Mouse (Mus musculus): ENCODE data around the gene Olfr486. TPM values are rescaled to one million over a fixed set of nuclear protein-coding genes. Genes with fewer than 3 reads are reported as not detected.

Gene Olfr486
- not detected in 2 replicates for polyA plus RNA-seq (2012; rRNA removed; ENCODE audit: low replicate concordance)

GRCm38 (mm10) chr7:108172642-108173041, at the start of gene Olfr486:
Gene Olfr486 (minus strand): TSS chr7:108172742.

GRCm38 (mm10) chr7:108214536-108214935, 42.0 kb upstream of the Olfr486 start, which contains the start of gene Olfr487:
Gene Olfr487 (minus strand): TSS chr7:108214636.

GRCm38 (mm10) chr7:108159771-108160170, 12.8 kb downstream of the Olfr486 start, which contains the start of gene Olfr485:
Gene Olfr485 (minus strand): TSS chr7:108159871.

GRCm38 (mm10) chr7:108127349-108127748, 45.2 kb downstream of the Olfr486 start, which contains the start of gene Olfr484:
Gene Olfr484 (minus strand): TSS chr7:108127449.

Other genes starting within 250 kb of the Olfr486 start
- gene Olfr473, start 242.3 kb downstream of the Olfr486 start, polyA plus RNA-seq (2012; rRNA removed; ENCODE audit: low replicate concordance) = not detected in 2 replicates
- not detected in 2 replicates for gene Olfr474, start 218.1 kb downstream of the Olfr486 start, polyA plus RNA-seq (2012; rRNA removed; ENCODE audit: low replicate concordance)
- gene Olfr476, start 207.9 kb downstream of the Olfr486 start, polyA plus RNA-seq (2012; rRNA removed; ENCODE audit: low replicate concordance) = not detected in 2 replicates
- gene Olfr477, start 186.0 kb downstream of the Olfr486 start, polyA plus RNA-seq (2012; rRNA removed; ENCODE audit: low replicate concordance) = not detected in 2 replicates
- gene Olfr478, start 138.8 kb downstream of the Olfr486 start, polyA plus RNA-seq (2012; rRNA removed; ENCODE audit: low replicate concordance) = not detected in 2 replicates
- not detected in 2 replicates for gene Olfr479, start 122.0 kb downstream of the Olfr486 start, polyA plus RNA-seq (2012; rRNA removed; ENCODE audit: low replicate concordance)
- gene Olfr480, start 105.4 kb downstream of the Olfr486 start, polyA plus RNA-seq (2012; rRNA removed; ENCODE audit: low replicate concordance) = not detected in 2 replicates
- not detected in 2 replicates for gene Olfr481, start 92.9 kb downstream of the Olfr486 start, polyA plus RNA-seq (2012; rRNA removed; ENCODE audit: low replicate concordance)
- not detected in 2 replicates for gene Olfr482, start 75.2 kb downstream of the Olfr486 start, polyA plus RNA-seq (2012; rRNA removed; ENCODE audit: low replicate concordance)
- gene Olfr483, start 71.9 kb downstream of the Olfr486 start, polyA plus RNA-seq (2012; rRNA removed; ENCODE audit: low replicate concordance) = not detected in 2 replicates
- not detected in 2 replicates for gene Olfr484, start 45.3 kb downstream of the Olfr486 start, polyA plus RNA-seq (2012; rRNA removed; ENCODE audit: low replicate concordance)
- not detected in 2 replicates for gene Olfr485, start 12.9 kb downstream of the Olfr486 start, polyA plus RNA-seq (2012; rRNA removed; ENCODE audit: low replicate concordance)
- not detected in 2 replicates for gene Olfr487, start 41.9 kb upstream of the Olfr486 start, polyA plus RNA-seq (2012; rRNA removed; ENCODE audit: low replicate concordance)
- not detected in 2 replicates for gene Olfr488, start 85.6 kb upstream of the Olfr486 start, polyA plus RNA-seq (2012; rRNA removed; ENCODE audit: low replicate concordance)
- not detected in 2 replicates for gene Olfr490, start 116.2 kb upstream of the Olfr486 start, polyA plus RNA-seq (2012; rRNA removed; ENCODE audit: low replicate concordance)
- not detected in 2 replicates for gene Olfr491, start 140.7 kb upstream of the Olfr486 start, polyA plus RNA-seq (2012; rRNA removed; ENCODE audit: low replicate concordance)
- gene Olfr492, start 150.9 kb upstream of the Olfr486 start, polyA plus RNA-seq (2012; rRNA removed; ENCODE audit: low replicate concordance) = not detected in 2 replicates
- gene Olfr493, start 174.2 kb upstream of the Olfr486 start, polyA plus RNA-seq (2012; rRNA removed; ENCODE audit: low replicate concordance) = not detected in 2 replicates
- gene Olfr494, start 192.6 kb upstream of the Olfr486 start, polyA plus RNA-seq (2012; rRNA removed; ENCODE audit: low replicate concordance) = not detected in 2 replicates
- not detected in 2 replicates for gene Olfr495, start 220.4 kb upstream of the Olfr486 start, polyA plus RNA-seq (2012; rRNA removed; ENCODE audit: low replicate concordance)
- not detected in 2 replicates for gene Olfr497, start 247.7 kb upstream of the Olfr486 start, polyA plus RNA-seq (2012; rRNA removed; ENCODE audit: low replicate concordance)